Mouse (Mus musculus) testis, postnatal 14 days (tissue): ENCODE results near the gene Ppp5c.
"Not testable (repeated sequence)": the region's sequence is repeated elsewhere in the genome, so short reads cannot be mapped to it uniquely, and the experiment has no call there.

Experiments
- DNase-seq: peaks from one replicate; pipeline ENCODE4 v3.0.0; 2021; ENCODE audit warnings: low spot score

Gene Ppp5c

GRCm38 (mm10) chr7:17027588-17028343, at the start of gene Ppp5c:
Gene Ppp5c (minus strand): TSS chr7:17027924.
- peak; percentile 95 for DNase-seq

- no peak for DNase-seq
These were observed 48.8 kb upstream of the Ppp5c start for GRCm38 (mm10) chr7:17076542-17076941.

GRCm38 (mm10) chr7:17073904-17074615, 46.3 kb upstream of the Ppp5c start, which contains the start of gene Psg16:
Gene Psg16 (plus strand): TSS chr7:17074040.
- DNase-seq = peak; percentile 46

- no peak for DNase-seq
These were observed 45.8 kb upstream of the Ppp5c start for GRCm38 (mm10) chr7:17073513-17073903.

GRCm38 (mm10) chr7:17067651-17068050, 39.9 kb upstream of the Ppp5c start:
- not testable (repeated sequence) for DNase-seq

GRCm38 (mm10) chr7:17067000-17067399, 39.3 kb upstream of the Ppp5c start:
- no peak for DNase-seq

- no peak for DNase-seq
These were observed 38.7 kb upstream of the Ppp5c start for GRCm38 (mm10) chr7:17066412-17066811.

GRCm38 (mm10) chr7:17065620-17066019, 37.9 kb upstream of the Ppp5c start:
- no peak for DNase-seq

- DNase-seq = no peak
These were observed 35.1 kb upstream of the Ppp5c start for GRCm38 (mm10) chr7:17062845-17063244.

- DNase-seq = peak; percentile 65
These were observed 34.7 kb upstream of the Ppp5c start, which contains the start of gene Hif3a for GRCm38 (mm10) chr7:17062389-17062788. Gene Hif3a (minus strand): TSS chr7:17062427.

GRCm38 (mm10) chr7:17060782-17061605, 33.3 kb upstream of the Ppp5c start:
- DNase-seq = no peak

GRCm38 (mm10) chr7:17060031-17060781, 32.5 kb upstream of the Ppp5c start:
- DNase-seq = peak; percentile 85

GRCm38 (mm10) chr7:17059463-17059844, 31.7 kb upstream of the Ppp5c start:
- no peak for DNase-seq

- no peak for DNase-seq
These were observed 31.2 kb upstream of the Ppp5c start for GRCm38 (mm10) chr7:17058816-17059462.

GRCm38 (mm10) chr7:17058071-17058689, 30.5 kb upstream of the Ppp5c start:
- peak; percentile 83 for DNase-seq

- no peak for DNase-seq
These were observed 29.1 kb upstream of the Ppp5c start for GRCm38 (mm10) chr7:17056601-17057523.

GRCm38 (mm10) chr7:17056081-17056581, 28.4 kb upstream of the Ppp5c start:
- DNase-seq = peak; percentile 90

GRCm38 (mm10) chr7:17055287-17055946, 27.7 kb upstream of the Ppp5c start:
- DNase-seq = no peak
